Mouse (Mus musculus): ENCODE results near the gene Lrfn2.

DNA sequence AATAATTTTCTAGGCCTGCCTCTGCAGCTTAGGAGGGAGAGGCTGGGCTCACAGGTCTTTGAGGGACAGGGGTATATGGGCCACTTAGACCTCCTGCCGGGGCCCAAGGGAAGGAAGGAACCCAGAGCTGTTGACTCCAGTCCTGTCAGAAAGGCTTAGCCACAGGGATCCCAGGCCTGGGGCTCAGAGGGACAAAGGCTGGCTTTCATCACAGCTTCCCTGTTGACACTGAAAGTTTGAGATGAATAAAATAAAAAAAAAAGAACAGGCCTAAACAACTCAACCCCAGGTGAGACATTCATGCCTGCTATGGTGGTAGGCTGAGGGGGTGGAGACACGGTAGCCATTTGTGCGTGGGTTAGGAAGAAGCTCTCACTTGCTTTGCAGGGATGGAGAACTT, 41.2 kb downstream of the Lrfn2 start:
- no peak for TF ChIP-seq POLR2A (IDR thresholded peaks at IDR 0.05; ENCODE audit: borderline replicate concordance, insufficient read depth, low read length)
- TF ChIP-seq CTCF (IDR thresholded peaks at IDR 0.05; ENCODE audit: borderline replicate concordance, insufficient read depth, low read depth, low read length) = no peak
